In the genomic region with DNA sequence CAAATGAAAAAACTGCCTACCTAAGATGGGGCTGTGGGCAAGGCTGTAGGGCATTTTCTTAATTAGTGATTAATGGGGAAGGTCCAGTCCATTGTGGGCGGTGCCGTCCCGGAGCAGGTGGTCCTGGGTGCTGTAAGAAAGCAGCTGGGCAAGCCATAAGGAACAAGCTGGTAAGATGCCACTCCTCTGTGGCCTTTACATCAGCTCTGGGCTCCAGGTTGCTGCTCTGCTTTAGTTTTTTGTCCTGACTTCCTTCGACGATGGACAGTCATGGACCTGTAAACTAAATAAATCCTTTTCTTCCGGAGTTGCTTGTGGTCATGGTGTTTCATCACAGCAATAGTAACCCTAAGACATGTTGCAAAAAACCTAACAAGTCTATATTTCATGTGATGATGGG, we compare ENCODE assay signal across 8 mouse cellular contexts. TPM values are rescaled to one million over a fixed set of nuclear protein-coding genes. Genes with fewer than 3 reads are reported as not detected.
DNase-seq lines count a peak whose midpoint lies in the region; ATAC-seq and TF ChIP-seq lines count a peak whose summit lies in the region.

No protein-coding gene starts in this region.

- no peak overlapping the region for H3K9ac ChIP-seq in heart, postnatal 0 days (replicated peaks; ENCODE audit: low read depth, low read length)
- H3K9ac ChIP-seq in liver, postnatal 0 days (replicated peaks) = no peak overlapping the region; the same call in 1 of the 2 replicates

- TF ChIP-seq EP300 in heart, postnatal 0 days (IDR thresholded peaks at IDR 0.05; ENCODE audit: low read depth) = no peak
- TF ChIP-seq EP300 in liver, postnatal 0 days (IDR thresholded peaks at IDR 0.05; ENCODE audit: low read depth) = no peak

- H3K4me1 ChIP-seq in G1E (ENCODE audit: insufficient read depth, low read depth, low read length) = peaks cover 51% of the 10 kb centered on the region
- 0 out of 2 replicates have a peak, but pooled peaks cover 3% of the 10 kb centered on the region for H3K4me1 ChIP-seq in heart, postnatal 0 days (ENCODE audit: control insufficient read depth, insufficient read depth)
- H3K4me1 ChIP-seq in liver, postnatal 0 days (ENCODE audit: insufficient read depth) = peaks cover 28% of the 10 kb centered on the region

- peak overlapping the region; percentile 94; the same call in 1 of the 2 replicates for H3K4me2 ChIP-seq in heart, postnatal 0 days (ENCODE audit: low read depth, low read length)
- H3K4me2 ChIP-seq in liver, postnatal 0 days (ENCODE audit: low read depth, low read length) = peak overlapping the region; percentile 84

- 17% methylated on average over 6 of the region's 6 CpGs for WGBS in heart, postnatal 0 days
- WGBS in liver, postnatal 0 days (ENCODE audit: insufficient replicate concordance) = 14% methylated on average over 6 of the region's 6 CpGs

- peak overlapping the region; percentile 54; the same call in 1 of the 2 replicates for H3K4me3 ChIP-seq in G1E (ENCODE audit: low read depth, low read length)
- no peak overlapping the region for H3K4me3 ChIP-seq in heart, postnatal 0 days (ENCODE audit: low read depth, low read length)
- H3K4me3 ChIP-seq in liver, postnatal 0 days (ENCODE audit: low read depth, low read length) = no peak overlapping the region

- peaks cover 33% of the 10 kb centered on the region for H3K27me3 ChIP-seq in G1E (ENCODE audit: insufficient read depth, low read length)
- no peaks in the 10 kb centered on the region for H3K27me3 ChIP-seq in heart, postnatal 0 days (ENCODE audit: control insufficient read depth, insufficient read depth, low read length)
- 0 out of 2 replicates have a peak, but pooled peaks cover 3% of the 10 kb centered on the region for H3K27me3 ChIP-seq in liver, postnatal 0 days (ENCODE audit: insufficient read depth, low read length)

- no peak overlapping the region for H3K27ac ChIP-seq in heart, postnatal 0 days (ENCODE audit: low read depth)
- no peak overlapping the region for H3K27ac ChIP-seq in liver, postnatal 0 days (ENCODE audit: low read depth)

- peak; percentile 25 to 35 for DNase-seq in cerebellum, adult 18-20 months
- no peak for DNase-seq in G1E (ENCODE audit: low spot score)
- no peak for DNase-seq in heart, postnatal 0 days (ENCODE audit: low spot score)
- no peak for DNase-seq in liver, postnatal 0 days
- DNase-seq in natural killer cell, adult 2 months (ENCODE audit: low spot score in 2 of 2) = no peak
- no peak for DNase-seq in layer of hippocampus, adult 11-12 months (ENCODE audit: low spot score)
- DNase-seq in layer of hippocampus, postnatal 25 days (ENCODE audit: extremely low spot score in 1 of 2, low spot score in 1 of 2) = no peak

- no peak for ATAC-seq in cerebellum, adult (ENCODE audit: insufficient number of reproducible peaks, low FRiP score, low TSS enrichment)
- no peak for ATAC-seq in G1E (ENCODE audit: extremely low read depth, insufficient number of reproducible peaks, low FRiP score, poor library complexity, severe bottlenecking)
- ATAC-seq in heart, postnatal 0 days (ENCODE audit: insufficient read depth, low read depth) = no peak
- ATAC-seq in liver, postnatal 0 days = no peak

- no peak for TF ChIP-seq CTCF in G1E (IDR thresholded peaks at IDR 0.05; ENCODE audit: low read depth, low read length)
- no peak for TF ChIP-seq CTCF in heart, postnatal 0 days (IDR thresholded peaks at IDR 0.05; ENCODE audit: low read depth)
- no peak for TF ChIP-seq CTCF in liver, postnatal 0 days (IDR thresholded peaks at IDR 0.05; ENCODE audit: low read depth)

- no peaks in the 10 kb centered on the region for H3K9me3 ChIP-seq in G1E (replicated peaks)
- H3K9me3 ChIP-seq in heart, postnatal 0 days (replicated peaks; ENCODE audit: control insufficient read depth, low read length) = no peaks in the 10 kb centered on the region
- no peaks in the 10 kb centered on the region for H3K9me3 ChIP-seq in liver, postnatal 0 days (ENCODE audit: low read length)

- H3K36me3 ChIP-seq in G1E (replicated peaks) = no peaks in the 10 kb centered on the region
- H3K36me3 ChIP-seq in heart, postnatal 0 days (replicated peaks; ENCODE audit: control insufficient read depth, insufficient read depth, low read length) = no peaks in the 10 kb centered on the region
- no peaks in the 10 kb centered on the region for H3K36me3 ChIP-seq in liver, postnatal 0 days (replicated peaks; ENCODE audit: insufficient read depth, low read length)

RNA-seq across cellular contexts. Expression of a gene that starts 7.1 kb away (rescaled TPM):
- total RNA-seq in G1E (2014; fragmentation: Nextera tagmentation) (not detected in 2 replicates), G1E (2017) (not detected in 2 replicates)
- not detected in 2 replicates for polyA plus RNA-seq in G1E (2012)
- not detected in 2 replicates for total RNA-seq in heart, postnatal 0 days (2014; rRNA removed; ENCODE audit: low replicate concordance)
- not detected in 2 replicates for polyA plus RNA-seq in heart, postnatal 0 days (2015; fragmentation: Nextera tagmentation; extraction: Ambion mirVana)
- not detected in 2 replicates for polyA plus RNA-seq in liver, postnatal 0 days (2015; fragmentation: Nextera tagmentation; extraction: Ambion mirVana)
- under 1 TPM in 1 of 2 experiments, not detected in 1; 0.37 TPM for total RNA-seq in layer of hippocampus, postnatal 25 days (2021)

RNA-seq across cellular contexts. Expression of a gene that starts 36.9 kb away (rescaled TPM):
- 33.3 and 36.4 TPM in 2 replicates for total RNA-seq in G1E (2014; fragmentation: Nextera tagmentation)
- 24.8 TPM in 2 replicates for total RNA-seq in G1E (2017)
- 3.7 and 4.2 TPM in 2 replicates for polyA plus RNA-seq in G1E (2012)
- total RNA-seq in heart, postnatal 0 days (2014; rRNA removed; ENCODE audit: low replicate concordance) = 1.7 and 2.0 TPM in 2 replicates
- polyA plus RNA-seq in heart, postnatal 0 days (2015; fragmentation: Nextera tagmentation; extraction: Ambion mirVana) = 1.6 and 1.9 TPM in 2 replicates
- 2.1 and 2.2 TPM in 2 replicates for polyA plus RNA-seq in liver, postnatal 0 days (2015; fragmentation: Nextera tagmentation; extraction: Ambion mirVana)
- 1 to 10 TPM; 2.1 to 2.2 TPM for total RNA-seq in layer of hippocampus, postnatal 25 days (2021)

RNA-seq across cellular contexts. Expression of a gene that starts 37.0 kb away (rescaled TPM):
- total RNA-seq in G1E (2014; fragmentation: Nextera tagmentation) = 0.73 and 11.0 TPM in 2 replicates
- total RNA-seq in G1E (2017) = 1.6 and 2.3 TPM in 2 replicates
- 0.16 and 0.25 TPM in 2 replicates for polyA plus RNA-seq in G1E (2012)
- 0.35 and 5.2 TPM in 2 replicates for total RNA-seq in heart, postnatal 0 days (2014; rRNA removed; ENCODE audit: low replicate concordance)
- 14.8 and 15.1 TPM in 2 replicates for polyA plus RNA-seq in heart, postnatal 0 days (2015; fragmentation: Nextera tagmentation; extraction: Ambion mirVana)
- 1.3 and 1.9 TPM in 2 replicates for polyA plus RNA-seq in liver, postnatal 0 days (2015; fragmentation: Nextera tagmentation; extraction: Ambion mirVana)
- 10 to 100 TPM; 11.6 to 13.5 TPM for total RNA-seq in layer of hippocampus, postnatal 25 days (2021)

Comparison
In these comparisons a context has a peak if more than half of its experiments do, and no peak if none do; other contexts are left out.
1. DNase-seq: peak in cerebellum, adult 18-20 months (2 of 2); none in G1E (single experiment), heart, postnatal 0 days (single experiment), liver, postnatal 0 days (single experiment), natural killer cell, adult 2 months (0 of 2), layer of hippocampus, adult 11-12 months (single experiment) and layer of hippocampus, postnatal 25 days (0 of 2).